Mouse (Mus musculus) erythroblast, embryonic 14.5 days (primary cell): Measurements from ENCODE around the gene Herpud1.

Experiments used
- GATA1 ChIP-seq: IDR thresholded peaks from 2 replicates; pipeline ENCODE4 v1.6.1; 2012; ENCODE audit warnings: low read length, inconsistent platforms, mixed read lengths
- TAL1 ChIP-seq: IDR thresholded peaks from 3 replicates; pipeline ENCODE4 v1.6.1; 2012; ENCODE audit warnings: low read length, inconsistent platforms, mixed read lengths

DNA sequence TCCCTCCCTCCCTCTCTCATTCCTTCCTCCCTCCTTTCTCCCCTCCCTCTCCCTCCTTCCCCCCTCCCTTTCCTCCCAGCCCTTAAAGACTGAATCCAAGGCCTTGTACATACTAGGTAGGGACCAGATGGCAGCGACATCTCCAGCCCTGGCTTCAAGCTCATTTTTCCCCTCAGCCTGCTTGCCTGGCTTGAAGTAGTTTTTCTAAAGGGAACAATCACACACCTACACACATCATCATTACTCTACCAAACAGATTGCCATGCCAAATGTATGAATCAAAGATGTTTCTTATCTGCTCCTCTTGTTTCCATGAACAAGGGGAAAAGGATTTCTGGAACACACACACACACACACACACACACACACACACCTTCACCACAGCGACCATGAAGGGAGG is 58.2 kb downstream of the Herpud1 start:
- no peak for TF ChIP-seq GATA1
- TF ChIP-seq TAL1, result no peak
